13 mouse cellular contexts compared by ENCODE assay signal in the genomic region with DNA sequence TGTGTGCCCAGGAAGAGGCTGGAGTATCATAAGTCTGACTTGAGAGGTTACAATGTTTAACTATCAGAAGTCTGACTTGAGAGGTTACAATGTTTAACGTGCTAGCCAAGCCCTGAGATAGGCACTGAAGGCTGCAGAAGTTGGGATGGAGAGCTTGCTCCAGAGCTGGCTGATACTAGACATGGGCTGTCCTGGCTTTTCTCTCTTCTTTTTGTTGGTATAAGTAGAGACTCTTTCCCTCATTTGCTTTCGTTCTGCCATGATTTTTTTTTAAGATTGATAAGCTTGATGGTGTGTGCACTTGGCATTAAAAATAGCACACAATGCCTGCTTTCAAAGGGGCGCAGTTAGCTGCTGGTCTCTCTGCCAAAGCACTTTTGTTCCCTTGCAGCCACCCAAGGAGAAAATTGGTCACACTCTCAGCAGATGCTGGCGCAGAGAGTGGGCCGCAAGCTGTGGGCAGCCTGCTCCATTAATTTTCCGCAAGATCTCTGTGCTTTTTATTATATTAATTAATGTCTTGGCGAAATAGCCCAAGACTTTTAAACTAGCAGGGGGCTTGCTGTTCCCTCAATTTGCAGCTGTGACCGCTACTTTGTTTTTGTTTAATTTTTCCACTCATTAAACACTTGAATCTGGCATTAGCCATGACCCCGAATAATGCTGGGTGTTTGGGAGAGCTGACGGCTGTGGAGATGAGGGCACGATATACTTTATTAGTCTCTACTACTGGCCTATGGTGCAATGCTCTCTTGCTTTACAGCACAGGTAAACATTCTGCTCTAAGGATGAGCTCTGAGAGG. TPM values are rescaled to one million over a fixed set of nuclear protein-coding genes. Genes with fewer than 3 reads are reported as not detected.
DNase-seq lines count a peak whose midpoint lies in the region; ATAC-seq and TF ChIP-seq lines count a peak whose summit lies in the region.
"Had no signal": no experiment of that assay in that cellular context is flagged by ENCODE, and none has a peak within 500 bp of the region (broad histone marks: within the 10 kb centered on the region; RNA-seq: fewer than 3 reads in every experiment).

No protein-coding gene starts in this region.

- no peaks in the 10 kb centered on the region for H3K27me3 ChIP-seq in heart, embryonic 12.5 days (replicated peaks)
- H3K27me3 ChIP-seq in heart, adult 2 months (ENCODE audit: control insufficient read depth, insufficient read depth, low read length), result no peaks in the 10 kb centered on the region
- peaks cover 24% of the 10 kb centered on the region for H3K27me3 ChIP-seq in forebrain, embryonic 12.5 days
- H3K27me3 ChIP-seq in midbrain, embryonic 10.5 days (ENCODE audit: low read depth, poor library complexity, severe bottlenecking), result no peaks in the 10 kb centered on the region
- H3K27me3 ChIP-seq: embryonic facial prominence, embryonic 13.5 days had no signal

- no peaks in the 10 kb centered on the region for H3K36me3 ChIP-seq in heart, embryonic 12.5 days
- H3K36me3 ChIP-seq in heart, adult 2 months (ENCODE audit: control insufficient read depth, insufficient read depth, low read length), result no peaks in the 10 kb centered on the region
- H3K36me3 ChIP-seq in forebrain, embryonic 12.5 days (replicated peaks), result no peaks in the 10 kb centered on the region
- no peaks in the 10 kb centered on the region for H3K36me3 ChIP-seq in midbrain, embryonic 10.5 days
- H3K36me3 ChIP-seq: embryonic facial prominence, embryonic 13.5 days had no signal

- H3K4me3 ChIP-seq in heart, embryonic 12.5 days, result no peak overlapping the region
- H3K4me3 ChIP-seq in heart, adult 2 months, result no peak overlapping the region
- no peak overlapping the region for H3K4me3 ChIP-seq in forebrain, embryonic 12.5 days (replicated peaks)
- H3K4me3 ChIP-seq in midbrain, embryonic 10.5 days, result peak overlapping the region; percentile 32
- H3K4me3 ChIP-seq: embryonic facial prominence, embryonic 13.5 days had no signal

- H3K4me1 ChIP-seq in heart, embryonic 12.5 days (replicated peaks), result peaks cover 32% of the 10 kb centered on the region
- H3K4me1 ChIP-seq in heart, adult 2 months (ENCODE audit: control insufficient read depth, insufficient read depth, low read length), result no peaks in the 10 kb centered on the region
- peaks cover 38% of the 10 kb centered on the region for H3K4me1 ChIP-seq in forebrain, embryonic 12.5 days
- peaks cover 47% of the 10 kb centered on the region for H3K4me1 ChIP-seq in midbrain, embryonic 10.5 days

- peak overlapping the region; percentile 44; the same call in 1 of the 2 replicates for H3K27ac ChIP-seq in heart, embryonic 12.5 days (ENCODE audit: poor library complexity, severe bottlenecking)
- H3K27ac ChIP-seq in heart, adult 2 months, result no peak overlapping the region
- H3K27ac ChIP-seq in forebrain, embryonic 12.5 days, result peak overlapping the region; percentile 59
- peak overlapping the region; percentile 75 for H3K27ac ChIP-seq in midbrain, embryonic 10.5 days (replicated peaks)
- H3K27ac ChIP-seq: embryonic facial prominence, embryonic 13.5 days; liver, embryonic 14.5 days had no signal

- no peak overlapping the region for H3K4me2 ChIP-seq in heart, embryonic 12.5 days
- H3K4me2 ChIP-seq in forebrain, embryonic 12.5 days, result peak overlapping the region; percentile 17
- H3K4me2 ChIP-seq: embryonic facial prominence, embryonic 13.5 days had no signal

- TF ChIP-seq POLR2A in heart, adult 2 months (IDR thresholded peaks at IDR 0.05; ENCODE audit: insufficient read depth, low read depth, low read length), result no peak
- no peak for TF ChIP-seq POLR2A in brain, embryonic 14.5 days (IDR thresholded peaks at IDR 0.05; ENCODE audit: borderline replicate concordance, extremely low read depth, insufficient read depth, insufficient read length, poor library complexity, severe bottlenecking)

- H3K9ac ChIP-seq in heart, embryonic 12.5 days, result no peak overlapping the region
- H3K9ac ChIP-seq in heart, adult 2 months (ENCODE audit: low read depth, low read length), result no peak overlapping the region
- H3K9ac ChIP-seq in forebrain, embryonic 12.5 days, result no peak overlapping the region
- H3K9ac ChIP-seq: embryonic facial prominence, embryonic 13.5 days; liver, embryonic 14.5 days had no signal

- intact Hi-C loops in heart, adult 2 months (cut with DNase I), result no loop called here

- no peaks in the 10 kb centered on the region for H3K9me3 ChIP-seq in heart, embryonic 12.5 days (replicated peaks)
- H3K9me3 ChIP-seq in forebrain, embryonic 12.5 days, result no peaks in the 10 kb centered on the region
- H3K9me3 ChIP-seq in midbrain, embryonic 10.5 days (replicated peaks), result no peaks in the 10 kb centered on the region
- H3K9me3 ChIP-seq: embryonic facial prominence, embryonic 13.5 days had no signal

- 55% methylated on average over 11 of the region's 11 CpGs for WGBS in heart, embryonic 12.5 days
- 68% methylated on average over 11 of the region's 11 CpGs for WGBS in heart, adult 2 months
- WGBS in forebrain, embryonic 12.5 days, result 9% methylated on average over 11 of the region's 11 CpGs
- WGBS in midbrain, embryonic 10.5 days, result 44% methylated on average over 11 of the region's 11 CpGs

- no peak for DNase-seq in heart, adult 2 months
- peak; percentile 96 for DNase-seq in brain, embryonic 14.5 days (ENCODE audit: low read depth)
- DNase-seq in midbrain, embryonic 10.5 days (ENCODE audit: low spot score), result peak; percentile 56
- no peak for DNase-seq in spleen, postnatal 10 days (ENCODE audit: low spot score in 2 of 2)
- no peak for DNase-seq in left cerebral cortex, adult 11 months (ENCODE audit: low spot score)
- DNase-seq: thymus, postnatal 25 days had no signal

- no peaks in the 10 kb centered on the region for H3K79me2 ChIP-seq in heart, adult 2 months (replicated peaks; ENCODE audit: control insufficient read depth, insufficient read depth, low read length)

- TF ChIP-seq CTCF in heart, adult 2 months (IDR thresholded peaks at IDR 0.05), result no peak
- no peak for TF ChIP-seq CTCF in brain, embryonic 14.5 days (IDR thresholded peaks at IDR 0.05; ENCODE audit: borderline replicate concordance, extremely low read depth, insufficient read depth, insufficient read length)

- ATAC-seq in heart, embryonic 12.5 days (ENCODE audit: insufficient number of reproducible peaks, low FRiP score), result no peak
- peak; percentile 87 for ATAC-seq in forebrain, embryonic 12.5 days (ENCODE audit: low FRiP score)
- ATAC-seq in megakaryocyte, adult 5-6 weeks (ENCODE audit: poor library complexity, severe bottlenecking), result no peak
- ATAC-seq: intestine, postnatal 0 days had no signal

- no peak for TF ChIP-seq EP300 in heart, adult 2 months (IDR thresholded peaks at IDR 0.05; ENCODE audit: insufficient read depth, low read depth, low read length)

RNA-seq across cellular contexts. Expression of a gene that starts 27.7 kb away (rescaled TPM):
- polyA plus RNA-seq in heart, embryonic 12.5 days (2016; fragmentation: Nextera tagmentation; extraction: Ambion mirVana), result 11.3 and 12.4 TPM in 2 replicates
- total RNA-seq in heart, adult 2 months (2021), result 10 to 100 TPM; 11.0 to 12.1 TPM
- polyA plus RNA-seq in heart, adult 2 months (2012; rRNA removed), result 7.7 and 16.6 TPM in 2 replicates
- polyA plus RNA-seq in brain, embryonic 14.5 days (2012; rRNA removed), result 34.3 and 35.6 TPM in 2 replicates
- polyA plus RNA-seq in forebrain, embryonic 12.5 days (2016; fragmentation: Nextera tagmentation; extraction: Ambion mirVana), result 17.4 and 18.8 TPM in 2 replicates
- polyA plus RNA-seq in midbrain, embryonic 10.5 days (2016; fragmentation: Nextera tagmentation; extraction: Ambion mirVana), result 11.5 TPM in 2 replicates
- total RNA-seq in megakaryocyte, adult 5-6 weeks (2015), result 0.21 and 0.87 TPM in 2 replicates
- 0.95 and 2.0 TPM in 2 replicates for total RNA-seq in megakaryocyte, adult 5-6 weeks (2017)

RNA-seq across cellular contexts. Expression of a gene that starts 38.5 kb away (rescaled TPM):
- polyA plus RNA-seq in heart, embryonic 12.5 days (2016; fragmentation: Nextera tagmentation; extraction: Ambion mirVana), result not detected in 2 replicates
- total RNA-seq in heart, adult 2 months (2021), result not detected
- polyA plus RNA-seq in heart, adult 2 months (2012; rRNA removed), result 0.32 TPM in 1 of 2 replicates, not detected in the other
- not detected in 2 replicates for polyA plus RNA-seq in brain, embryonic 14.5 days (2012; rRNA removed)
- not detected in 2 replicates for polyA plus RNA-seq in forebrain, embryonic 12.5 days (2016; fragmentation: Nextera tagmentation; extraction: Ambion mirVana)
- polyA plus RNA-seq in midbrain, embryonic 10.5 days (2016; fragmentation: Nextera tagmentation; extraction: Ambion mirVana), result not detected in 2 replicates
- not detected in 2 replicates for total RNA-seq in megakaryocyte, adult 5-6 weeks (2015)
- total RNA-seq in megakaryocyte, adult 5-6 weeks (2017), result not detected in 2 replicates
- polyA plus RNA-seq: C2C12; embryonic facial prominence, embryonic 13.5 days had no signal

Comparison
In these comparisons a context has a peak if more than half of its experiments do, and no peak if none do; other contexts are left out.
1. DNase-seq: peak in brain, embryonic 14.5 days (single experiment) and midbrain, embryonic 10.5 days (single experiment); none in heart, adult 2 months (0 of 2), spleen, postnatal 10 days (0 of 2) and left cerebral cortex, adult 11 months (single experiment).